Mouse (Mus musculus) lung, postnatal 0 days (tissue): ENCODE results near the gene Fbxl17. TPM values are rescaled to one million over a fixed set of nuclear protein-coding genes. Genes with fewer than 3 reads are reported as not detected.

ENCODE experiments used
- ATAC-seq: fragments of 200-750 bp; cut with Nextera tagmentation; 2 replicates; pipeline ENCODE4 v1.8.0; 2017; ENCODE audit warnings: moderate library complexity
- DNase-seq: peaks from one replicate; pipeline ENCODE4 v3.0.0-alpha.2; 2016; ENCODE audit warnings: low spot score
- H3K27ac ChIP-seq: fragments of 300-500 bp; sonication (generic); 2 replicates; pipeline ENCODE4 v1.5.1; 2014; ENCODE audit warnings: antibody characterized with exemption, mild to moderate bottlenecking, low read length, mixed read lengths
- H3K27me3 ChIP-seq: fragments of 300-500 bp; sonication (generic); replicated peaks from 2 replicates; pipeline ENCODE4 v1.6.1; 2014; ENCODE audit warnings: low read length, mixed read lengths; ENCODE audit not compliant: insufficient read depth
- H3K36me3 ChIP-seq: fragments of 300-500 bp; sonication (generic); 2 replicates; pipeline ENCODE4 v1.6.1; 2014; ENCODE audit warnings: low read length, mixed read lengths; ENCODE audit not compliant: insufficient read depth
- H3K4me1 ChIP-seq: fragments of 300-500 bp; sonication (generic); 2 replicates; pipeline ENCODE4 v1.6.1; 2014; ENCODE audit warnings: antibody characterized with exemption, low read depth, low read length, mixed read lengths; ENCODE audit not compliant: insufficient read depth
- H3K4me2 ChIP-seq: fragments of 300-500 bp; sonication (generic); replicated peaks from 2 replicates; pipeline ENCODE4 v1.6.1; 2014; ENCODE audit warnings: low read depth, mild to moderate bottlenecking, low read length, moderate library complexity, mixed read lengths
- H3K4me3 ChIP-seq: fragments of 300-500 bp; sonication (generic); 2 replicates; pipeline ENCODE4 v1.5.1; 2014; ENCODE audit warnings: low read depth, low read length
- H3K9ac ChIP-seq: fragments of 300-500 bp; sonication (generic); replicated peaks from 2 replicates; pipeline ENCODE4 v1.6.1; 2014; ENCODE audit warnings: low read depth, mild to moderate bottlenecking
- H3K9me3 ChIP-seq: fragments of 300-500 bp; sonication (generic); 2 replicates; pipeline ENCODE4 v1.6.1; 2016; ENCODE audit warnings: low read length, mixed read lengths
- CTCF ChIP-seq: IDR thresholded peaks from 2 replicates; pipeline ENCODE4 v1.5.1; 2016; ENCODE audit warnings: antibody characterized with exemption, mild to moderate bottlenecking
- EP300 ChIP-seq: IDR thresholded peaks from 2 replicates; pipeline ENCODE4 v1.6.1; 2016; ENCODE audit warnings: antibody characterized with exemption, mild to moderate bottlenecking, control low read depth
- WGBS: fragments of 180-500 bp; shearing (Covaris S2); extraction: QIAGEN DNeasy Blood & Tissue Kit; methylation state at CpG from one replicate; pipeline ENCODE4 v1.1.7; 2014; 5-methylcytosine and 5-hydroxymethylcytosine counted together
- polyA plus RNA-seq: library from polyadenylated mRNA; unstranded; fragments of >200 nt; fragmentation: Nextera tagmentation; extraction: Ambion mirVana; gene quantifications from 2 replicates; pipeline ENCODE4 v1.2.1, GENCODE M21; 2015

The Fbxl17 gene
- polyA plus RNA-seq, 1 experiment from 2014 or later: 6.9 TPM

DNA sequence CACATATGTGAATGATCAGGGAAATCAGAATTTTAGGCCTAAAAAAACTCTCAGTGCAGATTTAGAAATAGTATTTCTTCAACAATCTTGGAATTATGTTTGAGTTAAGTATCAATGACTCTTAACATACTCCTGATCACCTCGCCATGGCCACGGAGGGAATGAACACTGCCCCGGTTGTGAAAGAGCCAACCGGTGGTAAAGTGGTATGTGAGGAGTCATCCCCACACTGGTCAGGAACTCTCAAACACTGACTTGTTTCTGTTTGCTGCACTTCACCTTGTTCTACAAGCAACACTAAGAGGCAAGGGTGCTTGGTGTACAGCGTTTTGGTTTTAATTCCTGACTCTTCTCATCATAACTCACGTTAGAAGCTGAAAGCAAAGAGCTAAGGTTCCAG is 132.3 kb downstream of the Fbxl17 start:
- no peak overlapping the region for H3K4me3 ChIP-seq

GRCm38 (mm10) chr17:63366045-63366444 is 133.8 kb downstream of the Fbxl17 start:
- Histone ChIP-seq H3K4me3 (no peak overlapping the region), H3K4me1 (peaks cover 5% of the 10 kb centered on the region; the same call in 1 of the 2 replicates), H3K27ac (no peak overlapping the region), H3K36me3 (no peaks in the 10 kb centered on the region), H3K27me3 (no peaks in the 10 kb centered on the region), H3K4me2 (no peak overlapping the region), H3K9me3 (no peaks in the 10 kb centered on the region), H3K9ac (no peak overlapping the region)
- ATAC-seq (no peak), DNase-seq (no peak)
- TF ChIP-seq EP300: no peak
- no peak for TF ChIP-seq CTCF
- 67% methylated on average over 11 of the region's 11 CpGs for WGBS

More for the DNA sequence above, 132.3 kb downstream of the Fbxl17 start:
- TF ChIP-seq CTCF (no peak), EP300 (no peak)
- WGBS: 67% methylated on average over 6 of the region's 6 CpGs
- Histone ChIP-seq H3K4me2 (no peak overlapping the region), H3K27me3 (no peaks in the 10 kb centered on the region), H3K9me3 (no peaks in the 10 kb centered on the region), H3K36me3 (no peaks in the 10 kb centered on the region), H3K4me1 (peaks cover 5% of the 10 kb centered on the region; the same call in 1 of the 2 replicates), H3K9ac (no peak overlapping the region), H3K27ac (no peak overlapping the region)
- ATAC-seq (no peak), DNase-seq (no peak)

GRCm38 (mm10) chr17:63364605-63365004 is 135.2 kb downstream of the Fbxl17 start:
- ATAC-seq: no peak

DNA sequence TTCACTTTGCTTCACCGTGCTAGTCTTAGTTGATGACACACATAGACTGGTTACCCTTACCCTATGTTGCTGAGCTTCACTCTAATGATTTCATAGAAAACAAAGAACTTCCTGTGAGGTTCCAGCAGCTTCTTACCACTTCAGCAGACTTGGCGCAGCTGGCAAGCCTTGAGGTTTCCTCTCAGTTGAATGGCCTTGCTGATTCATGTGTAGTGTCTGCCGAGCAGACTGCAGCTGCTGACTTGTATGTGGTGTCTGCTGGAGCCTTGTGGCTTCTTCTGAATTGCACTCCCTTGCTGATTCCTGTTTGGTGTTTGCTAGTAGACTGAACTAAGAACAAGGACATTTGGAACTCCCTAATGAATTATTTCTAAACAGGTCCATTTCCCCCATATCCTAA is 137.6 kb downstream of the Fbxl17 start:
- WGBS: 65% methylated on average over 3 of the region's 3 CpGs
- no peak overlapping the region for H3K4me3 ChIP-seq
- no peaks in the 10 kb centered on the region for H3K36me3 ChIP-seq
- DNase-seq (no peak), ATAC-seq (no peak)
- TF ChIP-seq CTCF (no peak), EP300 (no peak)
- H3K27ac ChIP-seq: no peak overlapping the region
- H3K9ac ChIP-seq: no peak overlapping the region
- no peak overlapping the region for H3K4me2 ChIP-seq
- no peaks in the 10 kb centered on the region for H3K4me1 ChIP-seq
- no peaks in the 10 kb centered on the region for H3K9me3 ChIP-seq
- H3K27me3 ChIP-seq: no peaks in the 10 kb centered on the region

More at GRCm38 (mm10) chr17:63364605-63365004, 135.2 kb downstream of the Fbxl17 start:
- no peak overlapping the region for H3K4me2 ChIP-seq
- peaks cover under 1% of the 10 kb centered on the region; the same call in 1 of the 2 replicates for H3K4me1 ChIP-seq
- H3K4me3 ChIP-seq: no peak overlapping the region
- no peaks in the 10 kb centered on the region for H3K9me3 ChIP-seq
- no peak overlapping the region for H3K27ac ChIP-seq
- no peak for TF ChIP-seq CTCF
- TF ChIP-seq EP300: no peak
- no peaks in the 10 kb centered on the region for H3K36me3 ChIP-seq
- WGBS: 83% methylated on average over 7 of the region's 7 CpGs
- no peak for DNase-seq
- H3K27me3 ChIP-seq: no peaks in the 10 kb centered on the region
- no peak overlapping the region for H3K9ac ChIP-seq

- Histone ChIP-seq H3K36me3 (no peaks in the 10 kb centered on the region), H3K4me3 (no peak overlapping the region), H3K27ac (no peak overlapping the region), H3K4me1 (no peaks in the 10 kb centered on the region), H3K9me3 (no peaks in the 10 kb centered on the region), H3K4me2 (no peak overlapping the region), H3K27me3 (no peaks in the 10 kb centered on the region), H3K9ac (no peak overlapping the region)
- DNase-seq: no peak
- no peak for ATAC-seq
- WGBS: 89% methylated on average over 9 of the region's 9 CpGs
- TF ChIP-seq CTCF: no peak
- TF ChIP-seq EP300: no peak
These were observed 138.1 kb downstream of the Fbxl17 start for GRCm38 (mm10) chr17:63361679-63362078.

DNA sequence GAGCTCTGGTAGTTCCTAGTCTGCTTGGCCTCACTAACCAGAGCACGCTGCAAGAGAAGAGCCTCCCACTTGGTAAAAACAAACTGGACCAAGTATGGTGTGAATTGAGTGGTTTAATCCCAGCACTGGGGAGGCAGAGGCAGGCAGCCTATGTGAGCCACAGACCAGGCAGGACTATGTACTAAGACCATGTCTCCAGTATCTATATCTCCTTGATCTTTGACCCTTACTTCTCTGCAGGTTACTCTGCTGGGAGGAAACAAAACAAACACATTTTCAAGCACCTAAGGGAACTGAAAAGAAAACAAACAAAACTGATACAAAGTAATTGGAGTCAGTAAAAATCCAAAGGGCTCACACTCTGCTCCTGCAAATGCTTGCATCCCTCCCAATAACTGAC is 141.0 kb downstream of the Fbxl17 start:
- ATAC-seq (no peak), DNase-seq (no peak)
- TF ChIP-seq EP300 (no peak), CTCF (no peak)
- Histone ChIP-seq H3K9ac (no peak overlapping the region), H3K36me3 (no peaks in the 10 kb centered on the region), H3K4me2 (no peak overlapping the region), H3K4me3 (no peak overlapping the region), H3K4me1 (no peaks in the 10 kb centered on the region), H3K27me3 (no peaks in the 10 kb centered on the region), H3K27ac (no peak overlapping the region), H3K9me3 (no peaks in the 10 kb centered on the region)
- 63% methylated on average over 1 of the region's 1 CpGs for WGBS

DNA sequence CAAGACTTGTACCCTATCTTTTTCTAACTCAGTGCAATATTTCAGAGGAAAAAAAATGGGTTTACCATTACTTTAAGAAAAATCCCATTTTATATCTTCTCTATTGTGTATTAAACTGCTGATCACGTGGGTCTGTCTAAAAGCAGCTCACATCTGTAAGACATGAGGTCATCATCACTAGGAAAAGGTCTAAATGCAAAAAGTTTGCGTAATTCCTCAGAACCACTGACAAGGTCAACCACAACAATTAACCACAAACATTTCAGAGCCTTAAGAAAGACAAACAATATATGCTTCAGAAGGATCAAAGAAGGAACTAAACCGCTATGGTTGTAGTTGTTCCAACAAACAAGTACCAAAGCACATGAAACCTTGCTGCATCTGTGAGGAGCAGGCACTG is 143.6 kb downstream of the Fbxl17 start:
- no peaks in the 10 kb centered on the region for H3K27me3 ChIP-seq
- no peaks in the 10 kb centered on the region for H3K36me3 ChIP-seq
- no peak overlapping the region for H3K4me3 ChIP-seq
- H3K4me2 ChIP-seq: no peak overlapping the region
- TF ChIP-seq CTCF (no peak), EP300 (no peak)
- H3K9ac ChIP-seq: no peak overlapping the region
- WGBS: 77% methylated on average over 3 of the region's 3 CpGs
- no peaks in the 10 kb centered on the region for H3K4me1 ChIP-seq
- H3K9me3 ChIP-seq: no peaks in the 10 kb centered on the region
- ATAC-seq (no peak), DNase-seq (no peak)
- no peak overlapping the region for H3K27ac ChIP-seq
